Mouse (Mus musculus): Measurements from ENCODE around the gene Taar1.

DNA sequence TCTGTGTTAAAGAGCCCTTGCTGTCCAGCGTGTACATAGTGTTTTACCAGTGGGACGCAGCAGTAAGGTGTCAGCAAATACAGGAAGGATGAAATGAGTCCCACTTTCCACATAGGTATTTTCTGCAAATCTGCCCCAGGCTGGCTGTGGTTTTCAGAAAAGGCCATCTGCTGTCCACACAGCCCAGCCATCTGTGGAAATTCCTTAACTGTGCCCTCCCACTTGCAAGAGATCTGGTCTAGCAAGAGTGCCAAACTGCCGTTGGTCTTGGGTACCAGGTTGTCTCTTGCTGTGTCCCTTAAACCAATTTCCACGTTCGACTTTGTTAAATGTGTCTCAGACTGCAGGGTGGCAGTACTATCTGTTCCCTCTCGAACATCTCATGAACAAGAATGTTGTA, 31.6 kb downstream of the Taar1 start:
- TF ChIP-seq CTCF (IDR thresholded peaks at IDR 0.05; ENCODE audit: borderline replicate concordance, extremely low read depth, insufficient read depth, insufficient read length), result no peak
- TF ChIP-seq POLR2A (IDR thresholded peaks at IDR 0.05; ENCODE audit: borderline replicate concordance, extremely low read depth, insufficient read depth, insufficient read length, poor library complexity, severe bottlenecking), result no peak

Measured in brain, embryonic 14.5 days (tissue).